Mouse (Mus musculus) heart, postnatal 0 days (tissue): ENCODE data around the gene Sohlh1.

Experiments used
- CTCF ChIP-seq: IDR thresholded peaks from 2 replicates; pipeline ENCODE4 v1.5.1; 2016; ENCODE audit warnings: antibody characterized with exemption, control low read depth, low read depth
- EP300 ChIP-seq: IDR thresholded peaks from 2 replicates; pipeline ENCODE4 v1.6.1; 2016; ENCODE audit warnings: antibody characterized with exemption, low read depth

GRCm38 (mm10) chr2:25892440-25892839 lies 45.4 kb upstream of the Sohlh1 start:
- TF ChIP-seq CTCF (no peak), EP300 (no peak)
